Mouse (Mus musculus) stomach, postnatal 0 days (tissue): ENCODE data around the gene Slit1.

Source experiments
- CTCF ChIP-seq: IDR thresholded peaks from 2 replicates; pipeline ENCODE4 v1.5.1; 2016; ENCODE audit warnings: antibody characterized with exemption, low read depth, mild to moderate bottlenecking, moderate library complexity
- EP300 ChIP-seq: optimal IDR thresholded peaks from 2 replicates; pipeline ENCODE3; 2016; ENCODE audit warnings: antibody characterized with exemption

DNA sequence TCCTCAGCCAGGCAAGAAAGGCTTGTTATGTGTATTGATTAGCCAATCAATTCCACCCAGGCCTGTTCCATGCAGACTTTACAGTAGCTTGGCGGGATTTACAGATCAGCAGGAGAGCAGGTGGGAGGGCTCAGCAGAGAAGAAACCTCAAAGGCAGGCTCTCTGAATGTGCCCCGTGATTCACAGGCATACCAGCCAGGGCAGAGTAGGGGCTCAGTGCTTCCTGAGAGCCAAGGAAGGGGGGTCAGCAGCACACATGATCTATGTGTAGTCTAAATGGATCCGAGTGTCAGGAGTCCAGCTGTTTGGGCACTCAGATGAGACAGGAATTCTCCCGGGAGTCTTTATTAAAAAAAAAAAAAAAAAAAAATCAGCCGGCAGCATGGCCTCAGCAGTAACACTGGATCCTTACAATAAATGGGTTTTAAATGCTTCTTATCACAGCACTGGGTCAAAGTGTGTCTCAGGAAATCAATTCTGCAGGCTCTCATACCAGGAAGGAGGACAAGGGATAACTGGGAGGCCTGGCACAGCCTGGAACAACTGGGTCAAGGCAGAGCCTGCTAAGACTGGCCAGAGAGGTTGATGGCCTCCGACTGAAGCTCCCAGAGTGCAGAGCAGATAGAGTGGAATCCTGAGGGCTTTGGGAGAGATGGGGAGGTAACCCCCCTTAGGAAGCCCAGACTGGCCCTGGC is 88.2 kb downstream of the Slit1 start:
- no peak for TF ChIP-seq CTCF
- no peak for TF ChIP-seq EP300
